Mouse (Mus musculus) kidney, embryonic 15.5 days (tissue): ENCODE data around the gene Mob3a. TPM values are rescaled to one million over a fixed set of nuclear protein-coding genes. Genes with fewer than 3 reads are reported as not detected.

Experiments
- ATAC-seq: fragments of 200-750 bp; cut with Nextera tagmentation; replicated peaks from 2 replicates; pipeline ENCODE4 v1.8.0; 2017; ENCODE audit warnings: moderate TSS enrichment; ENCODE audit not compliant: low FRiP score
- H3K27ac ChIP-seq: fragments of 300-500 bp; sonication (generic); 2 replicates; pipeline ENCODE4 v1.5.1; 2015; ENCODE audit warnings: mild to moderate bottlenecking, inconsistent platforms
- H3K27me3 ChIP-seq: fragments of 300-500 bp; sonication (generic); 2 replicates; pipeline ENCODE4 v1.6.1; 2015; ENCODE audit warnings: inconsistent platforms
- H3K36me3 ChIP-seq: fragments of 300-500 bp; sonication (generic); 2 replicates; pipeline ENCODE4 v1.6.1; 2015; ENCODE audit warnings: inconsistent platforms
- H3K4me1 ChIP-seq: fragments of 300-500 bp; sonication (generic); 2 replicates; pipeline ENCODE4 v1.6.1; 2015; ENCODE audit warnings: inconsistent platforms
- H3K4me2 ChIP-seq: fragments of 300-500 bp; sonication (generic); 2 replicates; pipeline ENCODE4 v1.6.1; 2015; ENCODE audit warnings: moderate library complexity, mild to moderate bottlenecking, inconsistent platforms
- H3K4me3 ChIP-seq: fragments of 300-500 bp; sonication (generic); replicated peaks from 2 replicates; pipeline ENCODE4 v1.5.1; 2015; ENCODE audit warnings: mild to moderate bottlenecking, inconsistent platforms
- H3K9ac ChIP-seq: fragments of 300-500 bp; sonication (generic); 2 replicates; pipeline ENCODE4 v1.6.1; 2015; ENCODE audit warnings: mild to moderate bottlenecking, inconsistent platforms
- H3K9me3 ChIP-seq: fragments of 300-500 bp; sonication (generic); replicated peaks from 2 replicates; pipeline ENCODE4 v1.6.1; 2016; ENCODE audit warnings: inconsistent platforms
- WGBS: fragments of 180-500 bp; shearing (Covaris S2); methylation state at CpG from one replicate; pipeline ENCODE4 v1.1.7; 2015; ENCODE audit warnings: mixed read lengths; 5-methylcytosine and 5-hydroxymethylcytosine counted together
- polyA plus RNA-seq: library from polyadenylated mRNA; unstranded; fragments of >200 nt; fragmentation: Nextera tagmentation; extraction: Ambion mirVana; gene quantifications from 2 replicates; pipeline ENCODE4 v1.2.1, GENCODE M21; 2015

Gene Mob3a
- polyA plus RNA-seq, 1 experiment from 2014 or later, result 41.5 TPM

GRCm38 (mm10) chr10:80697393-80697787, 4.4 kb downstream of the Mob3a start:
- peaks cover 7% of the 10 kb centered on the region; the same call in 1 of the 2 replicates for H3K36me3 ChIP-seq
- peaks cover 60% of the 10 kb centered on the region for H3K4me1 ChIP-seq
- H3K9ac ChIP-seq, result no peak overlapping the region
- 89% methylated on average over 8 of the region's 8 CpGs for WGBS
- no peaks in the 10 kb centered on the region for H3K9me3 ChIP-seq
- no peak for ATAC-seq
- 0 out of 2 replicates have a peak overlapping the region, but pooled peaks have one; percentile 45 for H3K27ac ChIP-seq
- no peak overlapping the region for H3K4me2 ChIP-seq
- no peak overlapping the region for H3K4me3 ChIP-seq
- H3K27me3 ChIP-seq, result no peaks in the 10 kb centered on the region

- Histone ChIP-seq H3K4me3 (no peak overlapping the region), H3K36me3 (peaks cover 7% of the 10 kb centered on the region; the same call in 1 of the 2 replicates), H3K27ac (peak overlapping the region; percentile 81), H3K27me3 (no peaks in the 10 kb centered on the region), H3K9me3 (no peaks in the 10 kb centered on the region), H3K4me1 (peaks cover 60% of the 10 kb centered on the region), H3K4me2 (no peak overlapping the region), H3K9ac (no peak overlapping the region)
- no peak for ATAC-seq
- 43% methylated on average over 12 of the region's 12 CpGs for WGBS
Measured at GRCm38 (mm10) chr10:80696502-80697392, 5.0 kb downstream of the Mob3a start.

- Histone ChIP-seq H3K27me3 (no peaks in the 10 kb centered on the region), H3K36me3 (peaks cover 11% of the 10 kb centered on the region; the same call in 1 of the 2 replicates), H3K9ac (no peak overlapping the region), H3K4me1 (peaks cover 55% of the 10 kb centered on the region), H3K4me3 (no peak overlapping the region), H3K27ac (peak overlapping the region; percentile 81), H3K4me2 (no peak overlapping the region), H3K9me3 (no peaks in the 10 kb centered on the region)
- 62% methylated on average over 10 of the region's 10 CpGs for WGBS
- ATAC-seq, result no peak
Measured at GRCm38 (mm10) chr10:80695801-80696501, 5.8 kb downstream of the Mob3a start.

GRCm38 (mm10) chr10:80695186-80695585, 6.6 kb downstream of the Mob3a start:
- H3K4me1 ChIP-seq, result peaks cover 47% of the 10 kb centered on the region
- no peak overlapping the region for H3K4me2 ChIP-seq
- no peak overlapping the region for H3K4me3 ChIP-seq
- H3K9me3 ChIP-seq, result no peaks in the 10 kb centered on the region
- 61% methylated on average over 2 of the region's 2 CpGs for WGBS
- no peak for ATAC-seq
- no peak overlapping the region for H3K9ac ChIP-seq
- H3K27me3 ChIP-seq, result no peaks in the 10 kb centered on the region
- peaks cover 18% of the 10 kb centered on the region for H3K36me3 ChIP-seq
- H3K27ac ChIP-seq, result peak overlapping the region; percentile 81

GRCm38 (mm10) chr10:80694159-80694938, 7.4 kb downstream of the Mob3a start:
- H3K27me3 ChIP-seq, result no peaks in the 10 kb centered on the region
- WGBS, result 93% methylated on average over 13 of the region's 13 CpGs
- ATAC-seq, result no peak
- H3K36me3 ChIP-seq, result peaks cover 27% of the 10 kb centered on the region
- peak overlapping the region; percentile 33; the same call in 1 of the 2 replicates for H3K27ac ChIP-seq
- H3K4me3 ChIP-seq, result no peak overlapping the region
- H3K9me3 ChIP-seq, result no peaks in the 10 kb centered on the region
- H3K9ac ChIP-seq, result no peak overlapping the region
- H3K4me2 ChIP-seq, result no peak overlapping the region
- H3K4me1 ChIP-seq, result peaks cover 42% of the 10 kb centered on the region

GRCm38 (mm10) chr10:80693401-80694045, 8.3 kb downstream of the Mob3a start:
- Histone ChIP-seq H3K4me2 (no peak overlapping the region), H3K36me3 (peaks cover 30% of the 10 kb centered on the region), H3K27ac (no peak overlapping the region), H3K9ac (no peak overlapping the region), H3K9me3 (no peaks in the 10 kb centered on the region), H3K27me3 (no peaks in the 10 kb centered on the region), H3K4me3 (no peak overlapping the region), H3K4me1 (peaks cover 40% of the 10 kb centered on the region)
- 78% methylated on average over 12 of the region's 12 CpGs for WGBS
- ATAC-seq, result no peak

- Histone ChIP-seq H3K4me2 (no peak overlapping the region), H3K9ac (no peak overlapping the region), H3K36me3 (peaks cover 30% of the 10 kb centered on the region), H3K4me3 (no peak overlapping the region), H3K9me3 (no peaks in the 10 kb centered on the region), H3K27ac (peak overlapping the region; percentile 10; the same call in 1 of the 2 replicates), H3K4me1 (peaks cover 32% of the 10 kb centered on the region), H3K27me3 (no peaks in the 10 kb centered on the region)
- no peak for ATAC-seq
- 76% methylated on average over 14 of the region's 14 CpGs for WGBS
Measured at GRCm38 (mm10) chr10:80692249-80693165, 9.3 kb downstream of the Mob3a start.

- no peak overlapping the region for H3K4me3 ChIP-seq
- WGBS, result 34% methylated on average over 5 of the region's 5 CpGs
- H3K27me3 ChIP-seq, result no peaks in the 10 kb centered on the region
- H3K36me3 ChIP-seq, result peaks cover 54% of the 10 kb centered on the region
- no peak overlapping the region for H3K27ac ChIP-seq
- H3K9ac ChIP-seq, result no peak overlapping the region
- no peak overlapping the region for H3K4me2 ChIP-seq
- no peaks in the 10 kb centered on the region for H3K9me3 ChIP-seq
- no peaks in the 10 kb centered on the region for H3K4me1 ChIP-seq
- peak; percentile 74 for ATAC-seq
Measured at GRCm38 (mm10) chr10:80687850-80688249, 13.9 kb downstream of the Mob3a start.

GRCm38 (mm10) chr10:80686617-80687016, 15.2 kb downstream of the Mob3a start:
- Histone ChIP-seq H3K9ac (no peak overlapping the region), H3K4me3 (no peak overlapping the region), H3K36me3 (peaks cover 54% of the 10 kb centered on the region), H3K9me3 (no peaks in the 10 kb centered on the region), H3K27ac (no peak overlapping the region), H3K4me2 (no peak overlapping the region), H3K4me1 (no peaks in the 10 kb centered on the region), H3K27me3 (no peaks in the 10 kb centered on the region)
- 93% methylated on average over 3 of the region's 3 CpGs for WGBS
- ATAC-seq, result no peak

GRCm38 (mm10) chr10:80684984-80685383, 16.8 kb downstream of the Mob3a start:
- Histone ChIP-seq H3K36me3 (peaks cover 40% of the 10 kb centered on the region), H3K27ac (no peak overlapping the region), H3K4me3 (no peak overlapping the region), H3K9me3 (no peaks in the 10 kb centered on the region), H3K27me3 (no peaks in the 10 kb centered on the region), H3K4me2 (no peak overlapping the region), H3K4me1 (peaks cover 5% of the 10 kb centered on the region), H3K9ac (no peak overlapping the region)
- no peak for ATAC-seq
- 83% methylated on average over 4 of the region's 4 CpGs for WGBS
